Mouse (Mus musculus): ENCODE measurements around the gene Nbea. TPM values are rescaled to one million over a fixed set of nuclear protein-coding genes. Genes with fewer than 3 reads are reported as not detected.
A peak's percentile ranks its signal among the peaks of the same experiment; 100 is the strongest.
"Not testable (repeated sequence)": the region's sequence is repeated elsewhere in the genome, so short reads cannot be mapped to it uniquely, and the experiment has no call there.

The Nbea gene
- total RNA-seq, 1 experiment from 2014 or later: 4.3 TPM

GRCm38 (mm10) chr3:56065234-56065633 lies 118.3 kb downstream of the Nbea start:
- no peak for ATAC-seq (replicated peaks in 1 of 2; ENCODE audit: insufficient read depth in 1 of 2, low FRiP score in 2 of 2, low TSS enrichment in 1 of 2, low read depth in 1 of 2, poor library complexity in 2 of 2, severe bottlenecking in 2 of 2)

- 0 out of 4 replicates have a peak, but pooled peaks of 1 of the 2 experiments have one; percentile 21 for ATAC-seq (replicated peaks in 1 of 2; ENCODE audit: insufficient read depth in 1 of 2, low FRiP score in 2 of 2, low TSS enrichment in 1 of 2, low read depth in 1 of 2, poor library complexity in 2 of 2, severe bottlenecking in 2 of 2)
These were observed 137.7 kb downstream of the Nbea start for GRCm38 (mm10) chr3:56045659-56046336.

- no peak for ATAC-seq (replicated peaks in 1 of 2; ENCODE audit: insufficient read depth in 1 of 2, low FRiP score in 2 of 2, low TSS enrichment in 1 of 2, low read depth in 1 of 2, poor library complexity in 2 of 2, severe bottlenecking in 2 of 2)
These were observed 140.4 kb downstream of the Nbea start for GRCm38 (mm10) chr3:56043091-56043490.

- ATAC-seq (replicated peaks in 1 of 2; ENCODE audit: insufficient read depth in 1 of 2, low FRiP score in 2 of 2, low TSS enrichment in 1 of 2, low read depth in 1 of 2, poor library complexity in 2 of 2, severe bottlenecking in 2 of 2): no peak
These were observed 144.0 kb downstream of the Nbea start for GRCm38 (mm10) chr3:56039494-56039893.

GRCm38 (mm10) chr3:56034596-56034995 lies 148.9 kb downstream of the Nbea start:
- ATAC-seq (replicated peaks in 1 of 2; ENCODE audit: insufficient read depth in 1 of 2, low FRiP score in 2 of 2, low TSS enrichment in 1 of 2, low read depth in 1 of 2, poor library complexity in 2 of 2, severe bottlenecking in 2 of 2): no peak

GRCm38 (mm10) chr3:56018494-56018893 lies 165.0 kb downstream of the Nbea start:
- ATAC-seq (replicated peaks in 1 of 2; ENCODE audit: insufficient read depth in 1 of 2, low FRiP score in 2 of 2, low TSS enrichment in 1 of 2, low read depth in 1 of 2, poor library complexity in 2 of 2, severe bottlenecking in 2 of 2): no peak

GRCm38 (mm10) chr3:56011132-56011531 lies 172.4 kb downstream of the Nbea start:
- ATAC-seq (replicated peaks in 1 of 2; ENCODE audit: insufficient read depth in 1 of 2, low FRiP score in 2 of 2, low TSS enrichment in 1 of 2, low read depth in 1 of 2, poor library complexity in 2 of 2, severe bottlenecking in 2 of 2): no peak

GRCm38 (mm10) chr3:56007991-56008390 lies 175.5 kb downstream of the Nbea start:
- ATAC-seq (replicated peaks in 1 of 2; ENCODE audit: insufficient read depth in 1 of 2, low FRiP score in 2 of 2, low TSS enrichment in 1 of 2, low read depth in 1 of 2, poor library complexity in 2 of 2, severe bottlenecking in 2 of 2): peak; percentile 74 to 82

GRCm38 (mm10) chr3:56000259-56000658 lies 183.2 kb downstream of the Nbea start:
- peak; percentile 75 to 78; a peak in 3 of 4 replicates for ATAC-seq (replicated peaks in 1 of 2; ENCODE audit: insufficient read depth in 1 of 2, low FRiP score in 2 of 2, low TSS enrichment in 1 of 2, low read depth in 1 of 2, poor library complexity in 2 of 2, severe bottlenecking in 2 of 2)

GRCm38 (mm10) chr3:55978361-55978760 lies 205.1 kb downstream of the Nbea start:
- peak; percentile 12 to 62; a peak in 1 of 4 replicates for ATAC-seq (replicated peaks in 1 of 2; ENCODE audit: insufficient read depth in 1 of 2, low FRiP score in 2 of 2, low TSS enrichment in 1 of 2, low read depth in 1 of 2, poor library complexity in 2 of 2, severe bottlenecking in 2 of 2)

- ATAC-seq (replicated peaks in 1 of 2; ENCODE audit: insufficient read depth in 1 of 2, low FRiP score in 2 of 2, low TSS enrichment in 1 of 2, low read depth in 1 of 2, poor library complexity in 2 of 2, severe bottlenecking in 2 of 2): not testable (repeated sequence)
These were observed 206.5 kb downstream of the Nbea start for GRCm38 (mm10) chr3:55976986-55977385.

GRCm38 (mm10) chr3:55965723-55966156 lies 217.8 kb downstream of the Nbea start:
- ATAC-seq (replicated peaks in 1 of 2; ENCODE audit: insufficient read depth in 1 of 2, low FRiP score in 2 of 2, low TSS enrichment in 1 of 2, low read depth in 1 of 2, poor library complexity in 2 of 2, severe bottlenecking in 2 of 2): no peak

- no peak for ATAC-seq (replicated peaks in 1 of 2; ENCODE audit: insufficient read depth in 1 of 2, low FRiP score in 2 of 2, low TSS enrichment in 1 of 2, low read depth in 1 of 2, poor library complexity in 2 of 2, severe bottlenecking in 2 of 2)
These were observed 220.5 kb downstream of the Nbea start for GRCm38 (mm10) chr3:55963032-55963431.

- no peak for ATAC-seq (replicated peaks in 1 of 2; ENCODE audit: insufficient read depth in 1 of 2, low FRiP score in 2 of 2, low TSS enrichment in 1 of 2, low read depth in 1 of 2, poor library complexity in 2 of 2, severe bottlenecking in 2 of 2)
These were observed 233.5 kb downstream of the Nbea start for GRCm38 (mm10) chr3:55949994-55950393.

GRCm38 (mm10) chr3:55949148-55949547 lies 234.4 kb downstream of the Nbea start:
- no peak; a peak in 1 of 4 replicates for ATAC-seq (replicated peaks in 1 of 2; ENCODE audit: insufficient read depth in 1 of 2, low FRiP score in 2 of 2, low TSS enrichment in 1 of 2, low read depth in 1 of 2, poor library complexity in 2 of 2, severe bottlenecking in 2 of 2)

- ATAC-seq (replicated peaks in 1 of 2; ENCODE audit: insufficient read depth in 1 of 2, low FRiP score in 2 of 2, low TSS enrichment in 1 of 2, low read depth in 1 of 2, poor library complexity in 2 of 2, severe bottlenecking in 2 of 2): no peak
These were observed 256.2 kb downstream of the Nbea start for GRCm38 (mm10) chr3:55927343-55927742.

GRCm38 (mm10) chr3:55909290-55909689 lies 274.2 kb downstream of the Nbea start:
- no peak for ATAC-seq (replicated peaks in 1 of 2; ENCODE audit: insufficient read depth in 1 of 2, low FRiP score in 2 of 2, low TSS enrichment in 1 of 2, low read depth in 1 of 2, poor library complexity in 2 of 2, severe bottlenecking in 2 of 2)

- no peak for ATAC-seq (replicated peaks in 1 of 2; ENCODE audit: insufficient read depth in 1 of 2, low FRiP score in 2 of 2, low TSS enrichment in 1 of 2, low read depth in 1 of 2, poor library complexity in 2 of 2, severe bottlenecking in 2 of 2)
These were observed 292.9 kb downstream of the Nbea start for GRCm38 (mm10) chr3:55890574-55890973.

GRCm38 (mm10) chr3:55889227-55889626 lies 294.3 kb downstream of the Nbea start:
- no peak for ATAC-seq (replicated peaks in 1 of 2; ENCODE audit: insufficient read depth in 1 of 2, low FRiP score in 2 of 2, low TSS enrichment in 1 of 2, low read depth in 1 of 2, poor library complexity in 2 of 2, severe bottlenecking in 2 of 2)

Measured in hematopoietic stem cell, adult 5-6 weeks (primary cell).